Mouse (Mus musculus): Measurements from ENCODE around the gene Hnrnpu. TPM values are rescaled to one million over a fixed set of nuclear protein-coding genes. Genes with fewer than 3 reads are reported as not detected.

The Hnrnpu gene
- total RNA-seq, 1 experiment: 494 TPM

GRCm38 (mm10) chr1:178340213-178340612 lies 2.6 kb upstream of the Hnrnpu start:
- peaks cover 8% of the 10 kb centered on the region for H3K36me3 ChIP-seq (ENCODE audit: control insufficient read depth, insufficient read depth, low read length, poor library complexity, severe bottlenecking)
- no peak for DNase-seq (ENCODE audit: low read depth, low spot score)
- TF ChIP-seq MAFK (IDR thresholded peaks at IDR 0.05; ENCODE audit: insufficient read depth, low read depth, low read length) (no peak), CHD2 (IDR thresholded peaks at IDR 0.05; ENCODE audit: low read depth, low read length) (no peak), HCFC1 (IDR thresholded peaks at IDR 0.05; ENCODE audit: borderline replicate concordance, insufficient read depth, low read length) (no peak), ZC3H11A (IDR thresholded peaks at IDR 0.05; ENCODE audit: borderline replicate concordance, low read depth, low read length) (no peak), ZNF384 (IDR thresholded peaks at IDR 0.05; ENCODE audit: low read depth, low read length) (no peak)
- no peak overlapping the region for H3K4me3 ChIP-seq (ENCODE audit: insufficient read depth in 1 of 2, low read depth in 1 of 2, low read length in 2 of 2, poor library complexity in 1 of 2, severe bottlenecking in 1 of 2)
- H3K9me3 ChIP-seq (ENCODE audit: control insufficient read depth, insufficient read depth, low read depth, low read length): no peaks in the 10 kb centered on the region
- no peak overlapping the region for H3K9ac ChIP-seq (ENCODE audit: insufficient read depth, low read depth, low read length, poor library complexity, severe bottlenecking)
- no peak overlapping the region for H3K27ac ChIP-seq (ENCODE audit: insufficient read depth, low read depth, low read length, poor library complexity, severe bottlenecking)
- H3K4me1 ChIP-seq (ENCODE audit: control insufficient read depth in 2 of 2, insufficient read depth in 2 of 2, low read length in 2 of 2, poor library complexity in 1 of 2): peaks cover 0 to 2% of the 10 kb centered on the region in 2 experiments; a peak in 1 of 4 replicates
- in situ Hi-C loops (cut with MboI; ENCODE audit: low sequenced_read_pairs in 2 of 2, unreplicated experiment in 2 of 2): loop anchor here in 1 of 2 experiments (25.0 kb wide), 1 partner anchor 1422 kb away; no protein-coding TSS in a partner anchor

GRCm38 (mm10) chr1:178338318-178338641 lies 683 bp upstream of the Hnrnpu start:
- DNase-seq (ENCODE audit: low read depth, low spot score): no peak
- Histone ChIP-seq H3K9ac (ENCODE audit: insufficient read depth, low read depth, low read length, poor library complexity, severe bottlenecking) (peak overlapping the region; percentile 78), H3K4me1 (ENCODE audit: control insufficient read depth in 2 of 2, insufficient read depth in 2 of 2, low read length in 2 of 2, poor library complexity in 1 of 2) (0 out of 4 replicates have a peak, but pooled peaks cover 0 to 2% of the 10 kb centered on the region in 2 experiments), H3K4me3 (ENCODE audit: insufficient read depth in 1 of 2, low read depth in 1 of 2, low read length in 2 of 2, poor library complexity in 1 of 2, severe bottlenecking in 1 of 2) (peak overlapping the region; percentile 71 to 84), H3K36me3 (ENCODE audit: control insufficient read depth, insufficient read depth, low read length, poor library complexity, severe bottlenecking) (peaks cover 18% of the 10 kb centered on the region), H3K9me3 (ENCODE audit: control insufficient read depth, insufficient read depth, low read depth, low read length) (no peaks in the 10 kb centered on the region), H3K27ac (ENCODE audit: insufficient read depth, low read depth, low read length, poor library complexity, severe bottlenecking) (peak overlapping the region; percentile 98)
- in situ Hi-C loops (cut with MboI; ENCODE audit: low sequenced_read_pairs in 2 of 2, unreplicated experiment in 2 of 2): loop anchor here in 1 of 2 experiments (25.0 kb wide), 1 partner anchor 1424 kb away; no protein-coding TSS in a partner anchor
- TF ChIP-seq ZNF384 (IDR thresholded peaks at IDR 0.05; ENCODE audit: low read depth, low read length) (no peak), ZC3H11A (IDR thresholded peaks at IDR 0.05; ENCODE audit: borderline replicate concordance, low read depth, low read length) (no peak), HCFC1 (IDR thresholded peaks at IDR 0.05; ENCODE audit: borderline replicate concordance, insufficient read depth, low read length) (no peak), CHD2 (IDR thresholded peaks at IDR 0.05; ENCODE audit: low read depth, low read length) (no peak), MAFK (IDR thresholded peaks at IDR 0.05; ENCODE audit: insufficient read depth, low read depth, low read length) (no peak)

- Histone ChIP-seq H3K4me1 (ENCODE audit: control insufficient read depth in 2 of 2, insufficient read depth in 2 of 2, low read length in 2 of 2, poor library complexity in 1 of 2) (peaks cover 0 to 4% of the 10 kb centered on the region in 2 experiments; a peak in 1 of 4 replicates), H3K27ac (ENCODE audit: insufficient read depth, low read depth, low read length, poor library complexity, severe bottlenecking) (peak overlapping the region; percentile 99), H3K9me3 (ENCODE audit: control insufficient read depth, insufficient read depth, low read depth, low read length) (no peaks in the 10 kb centered on the region), H3K4me3 (ENCODE audit: insufficient read depth in 1 of 2, low read depth in 1 of 2, low read length in 2 of 2, poor library complexity in 1 of 2, severe bottlenecking in 1 of 2) (peak overlapping the region; percentile 87 to 92), H3K9ac (ENCODE audit: insufficient read depth, low read depth, low read length, poor library complexity, severe bottlenecking) (peak overlapping the region; percentile 96), H3K36me3 (ENCODE audit: control insufficient read depth, insufficient read depth, low read length, poor library complexity, severe bottlenecking) (peaks cover 31% of the 10 kb centered on the region)
- TF ChIP-seq CHD2 (IDR thresholded peaks at IDR 0.05; ENCODE audit: low read depth, low read length): no peak; the same call in 1 of the 2 replicates
- TF ChIP-seq HCFC1 (IDR thresholded peaks at IDR 0.05; ENCODE audit: borderline replicate concordance, insufficient read depth, low read length): no peak
- no peak for TF ChIP-seq MAFK (IDR thresholded peaks at IDR 0.05; ENCODE audit: insufficient read depth, low read depth, low read length)
- TF ChIP-seq ZC3H11A (IDR thresholded peaks at IDR 0.05; ENCODE audit: borderline replicate concordance, low read depth, low read length): no peak
- TF ChIP-seq ZNF384 (IDR thresholded peaks at IDR 0.05; ENCODE audit: low read depth, low read length): no peak
- in situ Hi-C loops (cut with MboI; ENCODE audit: low sequenced_read_pairs in 2 of 2, unreplicated experiment in 2 of 2): loop anchor here in 1 of 2 experiments (25.0 kb wide), 1 partner anchor 1425 kb away; no protein-coding TSS in a partner anchor
- DNase-seq (ENCODE audit: low read depth, low spot score): no peak
Measured at GRCm38 (mm10) chr1:178336777-178337481, 668 bp downstream of the Hnrnpu start.

GRCm38 (mm10) chr1:178336289-178336775 lies 1.3 kb downstream of the Hnrnpu start:
- TF ChIP-seq HCFC1 (IDR thresholded peaks at IDR 0.05; ENCODE audit: borderline replicate concordance, insufficient read depth, low read length) (0 out of 2 replicates have a peak, but pooled peaks have one; percentile 24), CHD2 (IDR thresholded peaks at IDR 0.05; ENCODE audit: low read depth, low read length) (no peak; the same call in 1 of the 2 replicates), ZC3H11A (IDR thresholded peaks at IDR 0.05; ENCODE audit: borderline replicate concordance, low read depth, low read length) (no peak), ZNF384 (IDR thresholded peaks at IDR 0.05; ENCODE audit: low read depth, low read length) (peak; percentile 77)
- in situ Hi-C loops (cut with MboI; ENCODE audit: low sequenced_read_pairs in 2 of 2, unreplicated experiment in 2 of 2): loop anchor here in 1 of 2 experiments (25.0 kb wide), 1 partner anchor 1426 kb away; no protein-coding TSS in a partner anchor
- peak overlapping the region; percentile 99 for H3K27ac ChIP-seq (ENCODE audit: insufficient read depth, low read depth, low read length, poor library complexity, severe bottlenecking)
- DNase-seq (ENCODE audit: low read depth, low spot score): peak; percentile 79
- no peaks in the 10 kb centered on the region for H3K9me3 ChIP-seq (ENCODE audit: control insufficient read depth, insufficient read depth, low read depth, low read length)
- peak overlapping the region; percentile 87 to 92 for H3K4me3 ChIP-seq (ENCODE audit: insufficient read depth in 1 of 2, low read depth in 1 of 2, low read length in 2 of 2, poor library complexity in 1 of 2, severe bottlenecking in 1 of 2)
- peak overlapping the region; percentile 96 for H3K9ac ChIP-seq (ENCODE audit: insufficient read depth, low read depth, low read length, poor library complexity, severe bottlenecking)
- peaks cover 0 to 4% of the 10 kb centered on the region in 2 experiments; a peak in 1 of 4 replicates for H3K4me1 ChIP-seq (ENCODE audit: control insufficient read depth in 2 of 2, insufficient read depth in 2 of 2, low read length in 2 of 2, poor library complexity in 1 of 2)
- H3K36me3 ChIP-seq (ENCODE audit: control insufficient read depth, insufficient read depth, low read length, poor library complexity, severe bottlenecking): peaks cover 36% of the 10 kb centered on the region
